Mouse (Mus musculus) inflammation-experienced regulatory T-cells, adult 6 months (primary cell): ENCODE data around the gene Ak5. TPM values are rescaled to one million over a fixed set of nuclear protein-coding genes. Genes with fewer than 3 reads are reported as not detected.
"Not testable (repeated sequence)": the region's sequence is repeated elsewhere in the genome, so short reads cannot be mapped to it uniquely, and the experiment has no call there.

Experiments
- ATAC-seq: one replicate; pipeline ENCODE4 v1.8.0; 2017
- polyA plus RNA-seq, 3 experiments: library from polyadenylated mRNA; unstranded; fragments of 100-300 nt; shearing (Covaris generic); gene quantifications; one replicate each; pipeline ENCODE4 v1.2.1; 2017

Gene Ak5
- polyA plus RNA-seq, 3 experiments from 2014 or later = 0.09 TPM; not detected in 2

DNA sequence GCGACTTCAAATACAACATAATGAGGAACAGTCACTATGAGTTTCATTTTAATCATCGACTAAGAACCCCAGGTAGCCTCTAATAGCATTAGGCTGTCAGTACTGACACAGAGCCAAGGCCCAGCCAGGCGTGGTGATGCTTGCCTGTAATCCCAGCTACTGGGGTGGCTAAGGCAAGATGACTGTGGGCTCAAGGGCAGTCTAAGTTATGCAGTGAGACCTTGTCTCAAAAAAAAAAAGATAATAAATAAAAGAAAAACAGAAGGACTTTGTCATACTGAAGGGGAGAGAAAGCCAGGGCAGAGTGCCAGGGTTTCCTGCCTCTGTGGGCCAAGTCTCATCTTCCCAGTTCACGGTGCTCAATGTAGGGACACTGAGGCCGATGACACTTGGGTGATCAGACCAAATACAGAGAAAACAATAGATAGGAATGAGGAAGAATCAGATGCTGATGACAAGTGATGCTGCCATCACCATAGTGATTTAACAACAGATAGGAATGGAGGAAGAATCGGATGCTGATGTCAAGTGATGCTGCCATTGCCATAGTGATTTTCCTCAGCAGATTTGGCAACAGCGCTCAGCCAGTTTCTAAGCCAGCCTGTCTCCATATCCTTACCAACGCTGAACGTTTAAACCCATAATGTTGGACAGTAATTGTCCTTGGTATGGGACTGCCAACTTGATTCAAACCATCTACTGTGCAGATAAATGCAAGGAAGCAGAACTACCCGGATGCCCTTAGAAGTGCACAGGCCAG, 42.9 kb downstream of the Ak5 start:
- ATAC-seq = no peak

DNA sequence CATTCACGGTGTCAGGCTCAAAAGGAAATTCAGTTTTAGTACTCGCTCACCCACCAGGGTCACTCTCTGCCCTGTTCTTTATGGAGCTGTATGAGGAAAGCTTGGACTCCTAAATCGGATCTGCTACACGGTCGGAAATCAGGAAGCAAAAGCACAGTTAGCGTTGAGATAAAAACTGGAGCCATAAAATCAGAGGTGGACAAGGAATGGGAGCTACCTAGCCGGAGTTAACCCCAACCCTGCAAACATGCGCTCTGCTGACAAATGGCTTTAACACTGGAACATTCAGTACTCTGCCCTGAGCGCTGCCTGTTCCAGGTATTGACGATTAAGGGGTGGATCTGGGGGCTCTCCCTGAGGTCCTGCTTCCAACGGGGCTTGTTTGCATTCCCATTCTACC, 47.6 kb downstream of the Ak5 start:
- ATAC-seq = no peak

DNA sequence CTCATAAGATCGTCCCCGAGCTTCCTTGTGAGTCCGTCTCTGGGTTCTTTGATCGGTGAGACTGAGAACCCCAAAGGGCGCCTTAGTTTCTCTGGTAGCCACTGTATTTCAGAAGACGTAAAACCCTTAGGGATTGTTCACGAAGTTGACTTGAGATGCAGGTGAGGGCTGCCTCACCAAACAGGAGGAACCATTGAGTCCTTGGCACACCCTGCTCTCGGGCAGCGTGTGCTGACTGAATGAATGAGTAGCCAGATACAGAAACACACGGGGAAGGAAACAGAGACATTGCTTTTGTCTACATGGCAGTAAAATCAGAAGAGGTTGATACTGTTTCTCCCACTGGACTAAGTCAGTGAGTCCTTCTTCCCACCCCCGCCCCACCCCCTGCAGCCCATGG, 48.1 kb downstream of the Ak5 start:
- ATAC-seq = no peak

DNA sequence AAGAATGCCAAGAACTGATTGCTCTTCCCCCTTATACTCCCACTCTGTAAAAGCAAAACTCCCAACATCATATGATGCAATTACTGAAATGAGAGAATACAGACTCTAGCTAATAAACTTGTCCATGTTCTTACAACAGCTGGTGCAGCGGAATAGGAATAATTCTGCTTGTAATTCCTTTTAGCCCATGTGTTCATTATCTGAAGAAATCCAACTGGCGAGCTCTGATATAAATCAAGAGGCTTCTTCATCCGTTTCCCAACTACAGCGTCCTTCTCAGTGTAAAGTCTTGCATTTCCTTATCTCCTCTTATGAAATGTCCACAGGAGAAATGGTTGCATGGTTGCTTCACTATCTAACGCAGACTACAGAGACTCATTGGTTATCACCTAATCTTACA, 59.1 kb downstream of the Ak5 start:
- ATAC-seq = no peak

DNA sequence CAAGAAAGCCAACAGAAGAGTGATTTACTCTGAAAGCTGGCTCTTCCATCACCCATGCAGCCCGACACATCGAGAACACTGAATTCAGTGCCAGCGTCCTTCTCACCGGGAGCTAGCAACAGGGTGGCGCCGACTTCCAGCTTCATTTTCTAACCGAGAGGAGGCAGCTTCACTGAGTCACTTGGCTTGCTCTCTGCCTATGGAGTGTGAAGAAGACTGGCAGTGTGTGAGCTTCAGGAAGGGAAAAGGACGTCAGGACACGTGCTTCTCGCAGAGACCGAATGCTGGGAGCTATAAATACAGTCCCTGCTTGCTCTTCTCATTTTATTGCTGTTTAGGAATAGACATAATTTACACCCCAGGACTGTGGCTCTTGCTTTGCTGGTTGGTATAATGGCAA, 62.3 kb downstream of the Ak5 start:
- no peak for ATAC-seq

DNA sequence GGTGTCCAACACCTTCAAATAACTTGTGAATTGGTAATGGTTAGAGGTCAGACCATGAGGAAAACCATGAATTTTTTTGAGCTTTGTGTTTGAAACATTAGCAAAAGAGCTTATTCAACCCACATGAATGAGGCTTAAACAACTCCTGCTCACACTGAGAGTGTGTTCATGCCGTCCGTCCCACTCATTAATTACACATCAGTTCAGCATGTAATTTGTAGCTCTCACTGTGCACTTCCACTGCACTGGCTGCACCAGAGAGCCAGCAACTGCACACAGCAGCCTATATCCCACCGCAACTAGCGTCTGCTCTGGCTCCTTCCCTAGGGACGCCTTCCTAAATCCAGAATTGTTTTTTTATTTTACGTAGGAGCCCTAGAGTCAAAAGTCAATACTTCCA, 68.5 kb downstream of the Ak5 start:
- no peak for ATAC-seq

DNA sequence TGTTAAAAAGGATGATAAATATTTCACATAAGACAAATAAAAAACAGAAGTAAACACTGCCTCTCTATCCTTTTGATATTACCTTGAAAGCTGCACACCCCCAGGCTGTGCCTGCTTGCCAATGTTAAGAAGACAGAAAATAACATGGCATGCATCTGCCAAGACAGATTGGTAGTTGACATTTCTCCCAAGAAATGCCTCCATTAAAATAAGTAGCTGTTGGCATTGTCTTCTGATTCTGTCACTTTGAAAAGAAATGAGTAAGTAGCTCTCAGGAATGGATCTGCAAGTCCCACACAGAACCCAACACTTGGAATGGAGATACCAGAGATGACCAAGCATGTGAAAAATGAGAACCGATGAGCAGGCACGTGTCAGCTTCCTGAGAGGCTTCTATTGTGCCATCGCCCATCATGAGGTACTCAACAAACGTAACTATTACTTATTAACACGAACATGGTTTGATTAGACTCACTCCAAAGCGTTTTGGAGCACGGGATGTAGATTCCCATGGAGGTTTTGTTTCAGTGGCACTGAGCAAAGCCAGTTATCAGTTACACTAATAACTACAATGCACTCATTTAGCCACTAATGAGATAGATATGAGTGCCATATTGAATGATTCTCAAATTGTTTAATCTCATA, 71.6 kb downstream of the Ak5 start:
- ATAC-seq = no peak

DNA sequence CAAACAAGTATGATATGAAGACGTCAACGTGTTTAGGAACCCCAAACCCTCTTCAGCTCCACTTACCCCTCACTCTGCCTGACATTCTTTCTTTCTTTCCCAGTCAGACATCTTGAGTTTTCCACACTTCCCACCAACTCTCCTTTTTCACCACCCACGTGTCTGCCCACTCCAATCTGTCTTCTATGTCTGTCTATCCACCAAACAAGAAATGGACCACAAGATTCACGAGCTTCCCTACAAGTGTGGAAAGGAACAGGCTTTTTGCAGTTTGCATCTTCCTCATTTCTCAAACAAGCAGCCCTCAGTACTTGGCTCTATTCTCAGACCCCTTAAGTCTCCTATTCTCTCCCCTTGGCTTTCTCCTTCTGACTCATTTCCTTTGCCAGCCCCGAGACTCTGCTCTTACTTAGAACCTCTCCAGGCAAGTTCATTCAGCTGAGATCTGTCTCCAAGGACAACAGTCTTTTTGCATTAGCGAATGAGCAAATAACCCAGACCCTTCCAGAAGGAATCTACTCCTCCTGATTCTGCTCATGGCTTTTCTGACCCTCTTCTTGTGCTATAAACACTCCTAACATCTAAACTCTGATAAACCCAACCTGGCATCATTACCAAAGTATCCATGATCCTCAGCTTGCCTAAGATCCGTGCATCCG, 75.3 kb downstream of the Ak5 start:
- no peak for ATAC-seq

DNA sequence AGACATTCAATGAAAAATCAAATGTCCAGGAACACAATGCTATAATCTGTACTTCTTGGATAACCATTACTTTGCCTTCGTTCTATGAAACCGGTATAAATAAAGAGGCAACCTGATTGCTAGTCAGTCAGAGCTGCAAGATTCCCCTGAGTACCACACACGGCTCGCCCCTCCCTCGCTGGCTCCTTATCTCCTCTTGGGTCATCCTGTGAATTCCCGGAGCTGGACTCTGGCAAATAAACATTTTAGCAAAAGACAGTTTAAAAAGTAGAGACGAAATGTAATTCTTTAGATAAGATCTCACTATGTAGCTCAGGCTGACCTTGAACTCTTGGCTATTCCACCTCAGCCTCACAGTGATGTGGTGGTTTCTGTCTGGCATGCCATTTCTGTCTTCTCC, 77.7 kb downstream of the Ak5 start:
- no peak for ATAC-seq

DNA sequence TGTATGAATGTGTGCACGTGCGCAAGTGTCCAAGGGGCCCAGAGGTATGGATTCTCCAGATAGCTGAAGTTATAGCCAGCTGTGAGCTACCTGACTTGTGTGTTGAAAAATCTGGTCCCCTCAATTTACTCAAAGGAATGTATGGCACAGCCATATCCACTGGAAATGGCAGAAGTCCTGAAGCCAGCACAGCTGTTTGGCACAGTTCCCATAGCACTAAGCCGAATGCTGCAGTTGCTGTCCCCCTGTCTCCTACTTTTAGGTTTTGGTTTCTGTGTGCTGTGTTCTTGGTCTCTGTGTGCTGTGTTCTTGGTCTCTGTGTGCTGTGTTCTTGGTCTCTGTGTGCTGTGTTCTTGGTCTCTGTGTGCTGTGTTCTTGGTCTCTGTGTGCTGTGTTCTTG, 79.1 kb downstream of the Ak5 start:
- ATAC-seq = not testable (repeated sequence)

DNA sequence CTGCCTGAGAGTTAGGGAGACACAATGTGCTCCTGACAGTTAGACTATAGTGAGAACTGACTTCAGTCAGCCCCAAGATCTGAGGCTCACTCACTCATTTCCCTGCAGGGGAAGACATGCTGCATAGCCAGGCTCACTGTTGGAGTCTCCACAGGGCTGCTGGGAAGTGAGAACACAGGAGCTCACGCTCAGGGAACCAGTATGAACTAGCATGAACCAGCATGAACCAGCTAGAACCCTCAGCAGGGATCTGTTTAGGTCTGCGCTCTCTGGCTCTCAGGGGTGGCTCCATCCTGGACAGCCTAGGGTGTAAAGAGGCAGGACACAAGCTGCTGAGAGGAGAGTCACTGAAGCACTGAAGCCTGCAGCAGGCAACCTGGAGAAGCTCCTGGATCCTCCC, 81.2 kb downstream of the Ak5 start:
- ATAC-seq = no peak

DNA sequence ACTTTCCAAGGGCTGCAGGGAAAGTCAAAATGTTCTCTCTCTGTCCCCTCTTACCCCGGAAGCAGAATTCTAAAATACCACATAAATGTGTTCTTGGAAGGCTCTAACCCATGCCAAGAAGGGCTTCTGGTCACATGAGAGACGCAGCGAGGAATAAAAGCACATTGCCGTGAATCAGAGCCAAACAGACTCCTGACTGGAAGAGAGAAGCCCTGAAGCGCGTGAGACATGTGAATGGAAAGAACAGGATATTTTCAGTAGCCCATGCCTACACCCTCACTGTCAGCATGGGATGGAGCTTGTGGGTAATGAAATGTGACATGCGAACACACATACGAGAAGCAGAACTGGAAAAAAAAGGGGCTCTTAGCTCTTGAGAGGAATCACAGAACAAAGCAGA, 82.0 kb downstream of the Ak5 start:
- no peak for ATAC-seq

DNA sequence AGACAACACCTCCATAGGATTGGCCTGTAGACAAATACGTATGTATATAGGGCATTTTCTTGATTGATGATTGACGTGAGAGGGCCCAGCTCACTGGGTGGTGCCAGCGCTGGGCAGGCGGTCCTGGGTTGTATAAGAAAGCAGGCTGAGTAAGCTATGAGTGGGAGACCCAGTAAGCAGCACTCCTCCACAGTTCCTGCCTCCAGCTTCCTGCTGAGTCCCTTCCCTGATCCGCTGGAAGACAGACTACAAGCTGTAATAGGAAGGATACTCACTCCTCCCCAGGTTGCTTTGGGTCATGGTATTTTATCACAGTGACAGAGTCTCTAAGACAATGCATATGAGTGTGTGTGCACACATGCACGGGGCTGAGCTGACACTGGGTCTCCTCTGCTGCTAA, 82.6 kb downstream of the Ak5 start:
- ATAC-seq = no peak

DNA sequence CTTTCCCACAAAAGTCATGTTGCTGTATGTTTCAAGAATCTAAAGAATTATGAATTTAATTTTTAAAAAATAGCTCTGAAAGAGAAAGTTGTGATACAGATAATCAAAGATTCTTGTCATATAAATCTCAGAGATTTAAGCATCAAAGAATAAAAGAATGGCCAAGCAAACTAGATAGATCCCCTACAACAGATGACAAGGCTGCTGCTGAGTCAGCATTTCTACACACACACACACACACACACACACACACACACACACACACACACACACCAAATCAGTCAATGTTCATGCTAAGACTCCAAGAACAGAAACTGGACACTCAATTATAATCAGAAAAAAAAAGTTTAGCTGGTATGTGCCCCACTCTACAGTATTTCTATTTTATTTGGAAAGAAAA, 85.1 kb downstream of the Ak5 start:
- no peak for ATAC-seq

DNA sequence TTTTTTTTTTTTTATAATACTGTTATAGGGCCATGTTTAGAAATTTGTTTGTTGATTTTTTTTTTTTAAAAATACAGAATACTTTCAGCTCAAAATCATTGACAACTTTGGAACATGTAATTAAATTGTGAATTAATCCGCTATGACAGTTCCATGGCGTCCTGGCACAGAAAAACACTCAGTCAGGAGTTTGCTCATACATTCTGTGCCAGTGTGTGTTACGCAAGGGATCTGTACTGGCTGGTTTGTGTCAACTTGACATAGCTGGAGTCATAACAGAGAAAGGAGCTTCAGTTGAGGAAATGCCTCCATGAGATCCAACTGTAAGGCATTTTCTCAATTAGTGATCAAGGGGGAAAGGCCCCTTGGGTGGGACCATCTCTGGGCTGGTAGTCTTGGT, 86.3 kb downstream of the Ak5 start:
- not testable (repeated sequence) for ATAC-seq

DNA sequence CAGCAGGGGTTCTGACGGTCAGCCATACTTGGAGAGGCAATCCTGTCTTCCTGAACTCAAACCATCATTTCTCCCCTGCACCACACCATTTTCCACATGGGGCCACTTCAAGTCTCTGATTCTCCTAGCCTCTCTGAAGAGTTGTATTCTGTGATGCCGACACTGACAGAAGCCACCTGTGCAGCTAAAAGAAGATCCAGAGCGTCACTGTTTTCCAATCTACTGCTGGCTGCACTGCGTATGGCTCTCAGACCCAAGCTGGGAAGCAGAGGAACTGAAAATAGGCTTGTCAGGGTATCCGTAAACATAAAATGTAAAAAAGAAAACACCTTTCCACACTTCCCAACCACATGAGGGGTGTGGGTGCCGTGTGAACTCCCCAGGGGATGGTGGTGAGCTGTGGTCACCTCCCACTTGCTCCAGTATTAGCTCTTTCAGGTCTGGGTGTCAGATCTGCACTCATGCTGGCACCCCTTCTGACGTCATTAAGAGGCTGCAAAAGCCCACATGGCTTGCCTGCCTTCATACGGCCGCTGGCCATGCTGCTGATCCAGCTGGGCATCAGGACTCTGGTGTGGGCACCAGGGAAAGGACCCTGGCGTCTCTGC, 88.1 kb downstream of the Ak5 start:
- no peak for ATAC-seq

DNA sequence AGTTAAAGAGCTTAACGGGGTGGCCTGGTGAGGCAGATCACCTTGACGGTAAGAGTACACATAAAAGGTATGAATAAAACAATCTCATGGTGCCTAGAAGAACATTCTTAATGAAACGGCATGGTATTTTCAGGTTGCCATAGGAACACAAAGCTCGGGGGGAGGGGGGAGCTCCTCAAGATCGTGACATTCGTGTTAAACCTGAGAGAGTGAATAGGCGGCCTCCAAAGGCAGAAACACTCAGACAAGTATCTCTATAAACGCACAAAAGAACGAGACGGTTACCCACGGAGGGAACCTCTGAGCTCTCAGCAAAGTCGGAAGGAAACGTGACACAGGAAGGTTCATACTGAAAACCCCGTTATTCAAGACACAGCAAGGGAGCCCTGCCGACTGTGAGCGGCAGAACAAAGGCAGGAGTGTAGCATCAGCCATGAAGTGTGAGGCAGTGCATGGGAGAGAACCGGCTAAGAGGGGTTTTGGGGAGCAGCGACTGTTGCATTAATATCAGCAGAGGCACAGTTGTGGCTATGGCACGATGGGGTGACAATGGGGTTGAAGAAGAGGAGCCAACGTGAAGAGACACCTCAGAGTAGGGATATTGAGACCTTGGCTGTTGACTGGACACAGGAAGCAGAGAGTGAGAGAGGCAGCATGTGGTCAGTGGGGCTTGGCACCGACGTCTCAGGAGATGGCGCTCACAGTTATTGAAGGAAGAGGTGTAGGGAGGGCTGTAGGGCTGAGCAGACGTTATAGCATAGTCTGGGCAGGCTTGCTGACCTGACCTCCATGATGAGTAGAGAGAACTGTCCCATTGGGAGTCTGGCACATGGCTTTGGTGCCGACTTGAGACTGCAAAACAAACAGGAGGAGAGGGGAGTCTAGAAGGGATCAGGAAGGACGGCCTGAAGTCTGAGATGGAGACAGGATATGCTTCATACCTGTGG, 89.6 kb downstream of the Ak5 start:
- ATAC-seq = no peak

DNA sequence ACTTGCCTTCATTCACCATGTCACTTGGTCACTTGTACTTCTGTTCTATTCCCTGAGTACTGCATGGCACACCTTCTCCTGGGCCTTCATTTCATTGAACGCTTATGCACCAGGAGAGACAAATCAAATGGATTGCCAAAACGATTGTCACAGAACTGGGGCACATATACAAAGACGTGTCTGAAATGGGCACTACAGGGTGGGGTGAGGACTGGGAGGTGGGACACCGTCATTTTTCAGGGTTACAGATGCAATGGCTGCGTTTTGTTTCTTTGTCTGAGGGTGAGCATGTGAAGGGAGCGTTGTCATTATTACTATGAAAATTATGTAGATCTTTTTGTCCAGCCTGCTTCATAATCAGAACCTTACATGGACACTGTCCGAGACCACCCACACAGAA, 90.4 kb downstream of the Ak5 start:
- no peak for ATAC-seq

DNA sequence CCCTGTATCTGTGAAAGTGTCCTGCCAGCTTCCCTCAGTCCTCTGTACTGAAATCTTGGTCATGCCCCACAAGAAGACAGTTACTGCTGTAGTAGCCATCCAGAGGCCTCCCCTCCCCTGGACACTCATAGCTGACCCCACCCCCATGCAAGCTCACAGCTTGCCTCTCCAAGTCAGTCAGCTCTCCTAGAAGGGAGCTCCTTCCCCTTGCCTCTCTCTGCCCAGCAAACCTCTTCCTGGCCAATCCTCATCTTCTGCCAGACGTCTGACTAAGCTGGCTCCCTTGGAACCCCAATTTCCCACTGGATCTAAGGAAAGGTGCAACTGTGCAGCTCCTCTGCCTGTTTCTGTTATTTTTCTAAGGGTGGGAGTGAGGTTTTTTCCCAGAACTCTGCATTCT, 90.9 kb downstream of the Ak5 start:
- ATAC-seq = no peak

DNA sequence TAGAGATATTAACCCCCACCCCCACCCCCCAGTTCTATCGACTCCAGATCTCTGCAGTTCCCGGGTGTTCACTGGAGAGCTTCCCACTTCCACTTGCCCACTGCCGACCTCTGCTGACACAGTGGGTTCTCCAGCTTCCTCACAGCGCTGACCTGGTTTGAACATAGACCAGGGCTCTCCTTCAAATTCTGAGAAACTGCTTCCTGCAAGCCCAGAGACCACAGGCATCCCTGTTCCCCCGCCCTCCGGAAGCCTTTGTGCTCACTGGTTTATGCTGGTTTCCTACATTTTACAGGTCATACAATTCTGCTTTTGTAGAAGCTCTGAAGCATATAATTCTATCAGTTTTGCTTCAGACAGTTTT, 98.9 kb downstream of the Ak5 start:
- no peak for ATAC-seq

DNA sequence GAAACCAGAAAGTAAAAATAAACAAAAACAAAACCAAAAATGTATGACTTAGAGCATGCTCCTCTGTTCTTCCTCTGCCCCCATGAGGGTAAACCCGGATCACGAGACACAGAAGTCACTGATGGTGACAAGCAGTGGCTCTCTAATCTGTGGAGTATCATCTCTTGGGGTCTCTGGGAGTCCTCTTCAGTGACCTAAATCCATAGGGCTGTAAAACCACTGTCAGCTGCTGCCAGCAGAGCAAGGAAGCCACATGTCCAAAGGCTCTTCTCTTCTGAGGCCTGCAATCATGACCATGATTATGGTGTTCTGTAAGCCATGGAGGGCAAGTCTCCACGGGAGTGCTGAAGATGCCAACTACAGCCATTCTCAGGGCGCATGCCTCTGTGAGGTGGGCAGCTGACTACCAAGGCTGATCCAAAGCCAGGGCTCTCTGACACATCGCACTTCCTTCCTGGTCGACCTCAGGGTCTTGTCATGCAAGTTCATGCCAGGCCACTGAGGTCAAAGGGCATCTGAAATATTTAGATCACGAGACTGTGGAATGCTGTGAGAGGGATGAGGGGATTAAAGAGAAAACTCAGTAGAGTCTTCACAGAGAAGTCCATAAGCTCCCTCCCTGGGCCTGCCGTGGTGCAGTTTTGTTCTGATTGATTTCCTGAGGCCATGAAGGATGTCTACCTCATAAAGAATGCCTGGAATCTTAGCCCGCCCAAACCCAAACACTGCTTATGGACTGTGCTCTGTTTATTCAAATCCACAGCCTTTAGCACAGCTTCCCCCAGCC, 99.5 kb downstream of the Ak5 start:
- ATAC-seq = no peak
